Mouse (Mus musculus): ENCODE measurements around the gene 9230102O04Rik.

The 9230102O04Rik gene

DNA sequence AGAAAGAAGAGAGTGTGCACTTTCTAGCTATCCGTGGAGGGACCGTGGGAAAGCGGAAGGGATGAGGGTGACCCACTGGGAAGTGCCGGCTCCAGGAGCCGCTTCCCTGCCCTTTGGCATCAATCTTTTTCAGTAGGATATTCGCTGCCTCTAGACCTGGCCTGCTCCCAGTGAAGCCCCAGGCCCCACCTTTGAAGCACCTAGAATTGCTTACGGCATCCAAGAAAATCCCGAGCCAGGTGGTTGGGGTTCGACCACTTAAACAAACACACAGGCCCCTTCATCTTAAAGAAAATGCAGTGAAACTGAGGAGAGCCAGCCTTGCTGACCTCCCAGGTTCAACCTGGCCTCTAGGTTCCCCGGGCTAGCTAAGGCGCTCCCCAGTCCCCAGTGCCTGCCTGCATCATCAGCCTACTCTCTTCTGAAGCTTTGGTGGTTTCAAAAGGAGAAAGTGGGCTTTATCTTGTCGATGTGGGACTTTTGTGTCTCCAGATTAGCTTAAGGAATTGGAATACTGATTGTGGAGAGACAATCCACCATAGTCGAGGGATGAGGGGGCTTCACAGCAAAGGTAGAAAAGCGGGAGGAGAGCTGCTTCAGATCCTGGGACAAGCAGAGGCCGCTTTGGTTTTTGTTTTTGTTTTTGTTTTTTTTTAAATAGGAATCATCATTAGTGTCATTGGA lies 4.7 kb downstream of the 9230102O04Rik start:
- no peak for DNase-seq

DNA sequence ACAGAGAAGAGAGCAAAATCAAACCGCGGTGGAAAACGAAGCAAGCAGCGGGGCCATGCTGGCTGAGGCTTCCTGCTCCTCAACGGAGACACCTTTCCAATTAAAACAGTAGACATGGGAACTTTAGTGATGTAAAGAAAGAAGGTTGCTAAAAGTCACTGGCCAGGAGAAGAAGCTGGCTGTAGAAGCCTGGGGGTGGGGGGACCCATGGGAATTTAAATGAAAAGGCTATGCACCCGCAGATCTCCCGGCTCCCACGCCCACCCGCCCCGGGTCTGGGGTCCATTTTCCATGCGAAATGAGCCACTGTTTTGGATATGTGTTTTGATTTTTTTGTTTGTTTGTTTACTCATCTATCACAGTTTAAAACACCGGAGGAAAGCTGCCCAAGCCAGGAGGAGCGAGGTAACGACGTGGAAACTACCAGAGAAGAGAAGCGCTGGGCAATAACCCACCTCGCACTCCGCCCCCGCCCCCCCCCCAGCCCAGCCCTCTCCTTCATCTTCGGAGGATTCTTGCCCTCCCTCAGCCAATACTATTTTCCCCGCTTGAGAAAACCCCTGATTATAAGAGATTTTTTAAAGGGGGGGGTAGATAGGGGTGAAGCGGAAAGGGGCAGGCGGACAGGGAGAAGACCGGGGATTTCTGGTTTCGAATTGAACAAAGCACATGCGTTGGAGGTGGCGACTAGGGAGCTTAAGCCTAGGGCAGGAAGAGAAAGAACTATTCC lies 5.4 kb downstream of the 9230102O04Rik start:
- DNase-seq, result no peak

DNA sequence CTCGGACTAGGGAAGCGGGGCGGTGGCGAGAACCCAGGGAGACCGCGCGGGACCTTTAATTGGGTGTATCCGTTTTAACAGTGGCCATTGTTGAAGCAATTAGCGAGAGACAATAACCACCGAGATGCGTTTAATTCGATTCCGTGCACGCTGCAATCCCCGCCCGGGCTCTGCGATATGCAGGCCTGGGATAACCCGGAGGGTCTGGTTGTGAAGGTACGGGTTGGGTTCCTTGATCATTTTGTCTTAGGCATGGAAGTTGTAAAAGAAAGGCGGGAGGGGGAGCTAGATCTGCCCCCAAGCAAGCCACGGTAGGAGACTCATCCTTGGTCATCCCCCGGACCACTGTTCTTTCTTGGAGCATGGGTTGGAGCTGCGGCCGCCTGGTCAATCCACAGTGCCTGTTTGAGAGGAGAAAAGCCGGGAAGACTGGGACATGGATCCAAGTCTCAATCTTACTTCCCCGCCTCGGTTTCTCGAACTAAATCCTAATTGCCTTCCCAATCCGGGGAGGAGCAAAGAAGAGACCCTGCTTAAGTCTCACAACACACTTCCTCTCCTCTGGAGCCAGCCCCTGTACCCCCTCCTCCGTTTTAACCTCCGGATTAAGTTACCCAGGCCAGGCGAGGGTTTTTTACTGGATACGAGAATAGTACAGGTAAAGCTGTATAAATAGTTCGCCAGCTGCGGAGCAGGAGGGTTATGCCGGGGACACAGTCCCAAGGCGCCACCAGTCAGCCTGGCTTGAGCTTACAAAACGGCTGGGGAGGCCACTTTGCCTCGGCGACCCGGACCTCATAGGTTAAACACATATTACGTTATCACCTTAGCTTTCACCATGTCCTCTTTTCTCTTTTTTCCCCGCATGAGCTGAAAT lies 6.2 kb downstream of the 9230102O04Rik start:
- no peak for DNase-seq

DNA sequence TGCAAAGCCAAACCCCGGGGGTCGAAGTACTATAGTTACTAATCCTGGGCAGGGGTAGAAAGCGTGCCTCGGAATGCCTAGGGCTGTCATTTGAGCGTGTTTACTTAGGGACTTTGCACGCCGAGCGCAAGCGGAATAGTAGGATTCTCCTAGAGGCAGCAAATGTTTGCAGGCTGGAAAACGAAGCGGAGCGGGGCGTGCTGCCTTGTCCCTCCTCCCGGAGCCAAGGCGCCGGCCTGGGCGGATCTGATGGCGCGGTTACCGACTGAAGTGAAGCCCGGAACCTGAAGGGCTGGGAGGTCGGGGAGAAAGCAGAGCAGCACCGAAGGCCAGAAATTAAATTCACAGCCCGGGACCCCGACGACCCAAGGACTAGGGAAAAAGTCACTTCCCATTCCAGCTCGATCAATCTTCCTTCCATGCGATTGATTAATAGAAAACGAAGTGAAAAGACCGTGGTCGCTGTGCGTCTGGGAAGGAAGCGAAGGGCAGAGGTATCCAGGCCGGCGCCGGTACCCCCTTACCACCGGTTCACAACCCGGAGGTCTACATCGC lies 6.9 kb downstream of the 9230102O04Rik start:
- DNase-seq, result no peak

DNA sequence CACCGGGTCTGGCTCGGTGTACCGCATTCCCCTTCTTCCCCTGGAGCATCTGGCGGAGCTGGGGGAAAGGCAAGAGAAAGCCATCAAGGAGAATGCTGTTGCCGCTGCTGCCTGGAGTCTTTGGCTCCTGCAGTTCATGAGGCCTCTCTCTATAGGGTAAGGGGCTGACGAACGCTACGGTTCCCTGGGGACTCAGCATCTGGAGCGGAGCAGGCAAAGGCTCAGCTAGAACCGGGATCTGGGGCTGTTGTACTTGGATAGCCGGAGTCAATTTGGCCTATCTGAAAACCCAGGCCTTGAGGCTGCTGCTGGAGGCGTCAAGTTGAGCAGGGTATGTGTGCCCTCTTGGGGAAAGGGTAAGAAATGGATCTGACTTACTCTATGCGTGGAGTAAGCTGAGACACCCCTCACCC lies 7.7 kb downstream of the 9230102O04Rik start:
- no peak for DNase-seq

DNA sequence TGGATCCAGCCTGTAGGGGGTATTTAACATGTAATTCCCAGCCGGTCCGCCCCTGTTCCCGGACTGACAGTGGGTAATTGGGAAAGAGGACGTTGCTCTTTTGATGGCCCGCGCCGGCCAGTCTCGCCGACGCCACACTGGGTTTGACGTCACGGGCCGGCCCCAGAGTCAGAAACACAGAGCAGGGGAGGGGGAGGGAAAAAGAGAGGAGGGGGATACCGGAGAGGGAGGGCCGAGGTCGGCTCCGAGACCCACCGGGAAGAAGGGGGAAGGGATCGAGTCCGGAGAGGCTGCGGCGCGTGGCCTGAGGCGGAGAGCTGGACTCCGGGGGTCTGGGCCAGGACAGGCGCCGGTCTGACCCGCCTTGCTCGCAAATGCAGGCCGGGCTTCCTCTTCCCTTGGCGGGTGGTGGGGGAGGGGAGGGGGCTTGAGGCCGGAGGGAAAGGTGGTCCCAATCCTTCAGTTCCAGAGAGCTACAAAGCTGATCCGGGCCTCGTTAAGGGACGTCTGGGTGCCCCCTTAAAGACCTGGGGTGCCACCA lies 8.2 kb downstream of the 9230102O04Rik start, which contains the start of gene 4930412O13Rik:
Gene 4930412O13Rik, plus strand, starts transcription at position 202 of the 541 bp plus-strand sequence.
- DNase-seq, result no peak

DNA sequence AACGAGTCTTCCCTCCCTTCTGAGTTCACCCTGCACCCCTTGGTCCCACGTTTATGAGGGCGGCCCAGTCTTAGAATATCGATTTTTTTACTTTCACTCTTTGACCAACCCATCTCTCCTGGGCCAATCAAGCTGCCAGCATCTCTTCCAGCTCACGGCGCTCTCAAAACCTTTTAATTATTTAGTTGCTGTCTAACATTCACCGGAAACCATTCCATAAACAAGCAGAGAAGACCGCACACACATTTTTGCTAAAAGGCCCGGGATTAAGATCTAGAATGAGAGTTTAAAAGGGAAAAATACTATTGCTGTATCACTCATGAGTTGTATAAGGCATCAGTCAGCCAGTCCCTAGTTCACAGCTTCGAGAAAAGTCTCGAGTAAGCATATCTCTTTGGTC lies 9.1 kb downstream of the 9230102O04Rik start:
- DNase-seq, result no peak

DNA sequence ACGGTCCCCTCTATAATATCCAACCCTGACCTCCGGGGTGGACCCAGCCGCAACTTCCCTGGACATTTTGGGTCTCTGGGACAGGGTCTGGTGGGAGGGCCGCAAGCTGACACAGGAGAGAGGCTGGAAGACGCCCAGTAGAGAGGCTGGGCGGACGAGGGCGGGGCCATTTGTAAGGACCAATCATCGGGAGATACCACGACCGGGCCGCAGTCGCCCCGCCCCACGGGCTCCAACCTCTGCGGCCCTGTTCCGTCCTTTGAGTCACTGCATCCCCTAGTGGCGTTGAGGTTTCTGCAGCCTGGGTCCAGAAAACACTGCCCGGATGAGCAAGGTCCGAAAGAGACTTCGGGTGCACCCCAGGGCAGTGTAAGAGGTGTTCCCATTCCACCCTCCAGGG lies 9.8 kb downstream of the 9230102O04Rik start:
- no peak for DNase-seq

DNA sequence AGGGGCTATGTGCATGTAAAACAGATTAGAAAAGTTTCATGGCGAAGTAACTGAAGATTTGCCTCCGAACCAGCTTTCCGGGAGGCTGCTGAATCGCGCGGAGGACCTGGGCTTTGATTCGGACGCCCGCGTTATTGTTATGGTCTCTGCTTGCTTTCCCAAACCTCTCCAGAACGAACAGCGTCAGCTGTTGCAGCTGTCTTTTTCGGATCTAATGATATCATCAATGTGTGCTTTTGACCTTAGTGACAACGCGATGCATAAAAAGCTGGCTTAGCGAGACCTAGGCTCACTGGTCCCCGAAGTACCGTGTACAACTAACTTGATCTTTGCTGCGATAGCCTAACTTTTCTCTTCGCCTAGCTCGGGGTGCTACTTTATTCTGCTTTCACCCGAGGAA lies 10.2 kb downstream of the 9230102O04Rik start:
- DNase-seq, result no peak

DNA sequence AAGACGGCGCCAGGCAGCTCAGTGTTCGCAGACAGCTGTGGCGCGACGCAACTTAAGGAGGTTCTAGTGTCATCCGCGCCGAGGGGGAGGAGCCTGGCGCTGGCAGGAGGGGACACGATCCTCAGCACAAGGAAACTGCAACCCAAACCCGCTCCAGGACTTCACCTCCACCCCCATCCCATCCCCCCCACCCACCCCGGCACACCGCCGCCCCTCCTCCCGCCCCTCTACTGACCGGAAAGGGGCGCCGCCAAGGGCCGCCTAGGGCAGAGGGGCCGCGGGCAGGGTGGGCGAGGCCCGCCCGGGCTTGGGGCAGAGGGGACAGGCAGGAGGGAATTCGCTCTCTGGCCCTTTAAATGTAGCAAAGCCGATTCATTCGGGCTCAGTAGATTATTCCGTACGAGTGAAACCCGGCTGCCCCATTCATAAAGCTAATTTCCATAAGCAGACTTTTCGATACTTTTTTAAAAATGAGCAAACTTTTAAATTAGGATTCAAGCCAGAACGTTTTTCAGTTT lies 10.7 kb downstream of the 9230102O04Rik start:
- DNase-seq, result no peak

DNA sequence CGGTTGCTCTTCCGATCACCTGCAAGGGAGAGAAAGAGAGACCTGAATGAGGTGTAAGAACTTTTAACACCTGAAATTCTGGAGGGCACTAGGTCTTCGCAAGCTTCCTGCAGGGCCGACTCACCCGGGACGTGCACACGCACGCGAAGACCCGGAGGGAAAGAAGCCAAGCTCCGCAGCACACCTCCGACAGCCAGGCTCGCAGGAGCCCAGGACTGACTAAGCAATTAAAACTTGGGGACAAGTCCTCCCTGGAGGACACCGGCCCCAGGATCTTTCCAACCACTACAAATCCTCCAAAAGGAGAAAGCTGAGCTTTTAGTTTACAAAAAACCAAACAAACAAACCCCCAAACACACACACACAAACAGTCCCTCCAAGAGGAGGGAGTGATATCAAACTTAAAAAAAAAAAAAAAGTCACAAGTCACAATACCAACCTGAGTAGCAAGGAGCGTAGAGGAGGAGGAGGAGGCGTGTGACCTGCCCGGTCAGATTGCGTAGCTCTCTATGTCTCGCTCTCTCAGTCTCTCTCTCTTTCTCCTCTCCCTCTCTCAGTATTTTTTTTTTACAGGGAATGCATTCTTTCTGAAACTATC lies 11.3 kb downstream of the 9230102O04Rik start:
- DNase-seq, result no peak

DNA sequence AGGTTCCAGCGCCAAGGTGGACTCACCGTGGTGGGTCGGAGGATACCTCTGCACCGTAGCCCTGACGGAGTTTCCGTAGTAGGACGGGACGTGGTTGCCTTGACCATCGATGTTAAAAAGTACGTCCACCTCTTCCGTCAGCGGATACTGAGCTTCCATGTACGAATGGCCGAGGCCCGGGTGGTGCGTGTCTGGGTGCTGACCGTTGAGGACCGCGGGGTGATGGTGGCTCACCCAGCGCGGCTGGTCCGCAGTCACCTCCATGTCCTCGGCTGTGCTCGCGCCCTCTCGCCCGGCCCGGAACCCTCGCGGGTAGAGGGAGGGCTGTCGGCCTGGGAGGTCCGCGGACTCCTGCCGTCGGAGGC lies 12.0 kb downstream of the 9230102O04Rik start:
- DNase-seq, result no peak

DNA sequence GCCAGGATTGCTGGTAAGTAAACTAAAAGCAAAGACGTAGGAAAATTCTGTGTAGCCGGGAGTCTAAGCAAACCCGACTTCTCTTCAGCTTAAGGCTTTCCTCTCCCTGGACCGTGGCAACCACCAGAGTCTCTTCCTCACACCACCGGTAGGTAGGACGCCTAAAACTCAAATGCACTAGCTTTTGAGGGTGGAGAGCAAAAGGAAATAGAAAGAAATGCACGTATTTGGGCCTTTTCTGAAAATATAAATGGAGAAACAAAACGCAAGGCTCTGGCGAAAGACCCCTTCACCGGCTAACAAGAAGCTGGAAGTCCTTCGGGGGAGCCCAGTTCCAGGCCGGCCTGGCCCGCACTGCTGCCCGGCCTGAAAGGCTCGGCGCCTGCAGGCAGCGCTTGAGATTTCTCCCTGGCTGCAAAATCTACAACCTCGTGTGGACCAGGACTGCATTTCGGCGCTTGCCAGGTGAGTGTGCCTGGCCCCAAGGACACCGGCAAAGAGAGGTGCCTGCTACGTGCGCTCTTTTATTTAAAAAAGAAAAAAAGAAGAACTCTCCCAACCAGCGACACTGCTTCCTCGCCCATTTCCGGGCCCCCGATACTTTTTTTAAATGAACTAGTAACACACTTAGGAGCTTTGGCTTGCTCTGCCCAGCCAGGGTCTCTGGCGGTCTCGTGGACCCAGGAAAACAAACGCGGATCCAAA lies 12.6 kb downstream of the 9230102O04Rik start:
- no peak for DNase-seq

DNA sequence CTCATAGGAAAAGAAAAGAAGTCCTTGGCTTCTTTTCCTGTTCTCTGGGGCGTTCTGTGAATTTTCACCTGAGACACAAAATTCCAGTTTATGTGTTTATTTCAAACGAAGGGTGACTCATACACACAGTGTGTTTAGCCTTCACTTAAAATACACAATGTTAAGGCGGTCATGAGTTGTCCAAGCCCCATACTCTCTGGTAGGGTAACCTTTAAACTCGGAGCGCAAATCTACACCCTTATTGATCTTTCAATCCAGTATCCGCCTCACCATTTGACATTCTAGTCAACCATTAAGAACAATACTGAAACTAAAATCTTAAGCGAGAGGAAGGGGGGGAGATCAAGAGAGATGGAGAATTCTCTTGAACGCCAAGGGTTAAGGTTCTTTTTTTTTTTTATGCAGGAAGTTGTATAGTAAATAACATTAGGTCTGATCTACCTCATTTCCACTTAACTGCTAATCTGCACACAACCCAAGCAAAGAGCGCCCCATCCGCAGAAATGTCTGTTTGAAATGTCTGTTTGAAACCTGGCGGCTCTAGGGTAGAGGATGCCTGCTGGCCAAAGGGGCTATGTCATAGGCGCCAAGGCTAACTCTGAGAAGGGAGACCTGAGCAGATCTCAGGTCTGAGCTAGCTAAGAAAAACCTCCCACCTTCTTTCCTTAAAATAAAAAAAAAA lies 13.5 kb downstream of the 9230102O04Rik start:
- DNase-seq, result no peak

DNA sequence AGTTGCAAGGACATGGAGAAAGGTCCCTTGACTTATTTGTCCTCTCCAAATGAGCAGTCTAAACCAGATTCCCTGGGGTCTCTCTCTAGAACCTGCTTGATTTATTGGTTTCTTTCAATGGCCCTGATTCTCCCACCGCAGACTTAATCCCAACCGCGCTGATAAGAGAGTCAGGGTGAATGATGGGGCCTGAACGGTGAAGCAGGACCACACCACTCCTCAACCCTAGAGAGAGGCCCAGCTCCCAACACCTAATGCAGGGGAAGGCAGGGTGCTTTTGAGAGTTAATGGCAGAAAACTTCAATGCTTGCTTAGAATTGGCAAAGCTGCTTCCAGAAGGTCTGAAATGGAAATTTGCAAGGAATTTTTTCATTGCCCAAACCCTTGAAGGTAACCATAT lies 14.1 kb downstream of the 9230102O04Rik start:
- no peak for DNase-seq

DNA sequence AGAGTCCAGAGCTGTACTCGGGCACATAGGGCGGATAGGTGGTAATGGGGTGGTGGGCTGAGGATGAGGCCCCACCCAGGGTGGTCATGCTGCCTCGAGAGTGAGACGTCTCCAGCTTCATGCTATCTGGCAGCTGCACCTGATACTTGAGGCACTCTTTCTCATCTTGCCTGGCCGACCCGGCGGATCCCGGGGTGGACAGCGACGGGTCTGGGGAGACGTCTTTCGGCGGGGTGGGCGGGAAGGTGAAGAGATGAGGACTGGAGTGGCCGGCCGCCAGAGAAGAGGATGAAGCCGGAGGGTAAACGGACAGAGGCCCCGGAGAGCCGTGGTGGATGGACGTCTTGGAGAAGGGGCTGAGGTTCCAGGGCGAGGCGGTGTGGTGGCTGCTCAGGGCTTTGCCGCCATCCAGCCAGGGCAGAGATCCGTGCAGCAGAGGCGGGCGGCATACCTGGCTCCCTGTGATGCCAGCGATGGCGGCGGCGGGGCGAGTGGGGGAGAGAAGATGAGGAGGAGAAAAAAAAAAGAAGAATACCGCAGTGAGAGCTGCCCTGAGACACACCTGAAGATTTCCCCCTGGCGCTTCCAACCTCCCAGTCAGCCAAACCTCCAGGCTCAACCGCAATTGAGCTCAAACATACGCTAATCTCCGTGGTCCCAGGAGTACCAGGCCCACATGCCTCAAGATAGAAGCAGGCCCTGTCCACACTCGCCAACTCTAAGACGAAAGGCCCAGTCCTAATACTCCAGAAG lies 14.7 kb downstream of the 9230102O04Rik start:
- no peak for DNase-seq

DNA sequence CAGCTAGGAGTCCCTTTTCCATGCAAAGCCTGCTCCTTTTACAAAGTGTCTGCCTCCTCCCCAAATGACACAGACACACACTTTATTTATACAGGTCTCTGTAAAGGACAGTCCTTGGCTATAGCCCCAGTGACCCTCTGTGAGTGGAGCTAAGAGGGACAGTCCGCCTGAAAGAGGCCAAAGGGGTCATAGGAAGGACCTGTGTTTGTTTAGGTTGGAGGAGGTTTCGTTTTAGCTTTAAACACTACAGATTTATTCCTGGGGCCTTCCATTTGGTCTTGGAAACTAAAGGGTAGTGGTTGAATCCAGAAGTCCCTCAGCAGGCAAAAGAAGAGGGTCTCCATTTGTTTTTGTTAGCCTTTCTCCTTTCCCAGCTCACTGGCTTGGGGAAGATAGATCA lies 15.6 kb downstream of the 9230102O04Rik start:
- no peak for DNase-seq

DNA sequence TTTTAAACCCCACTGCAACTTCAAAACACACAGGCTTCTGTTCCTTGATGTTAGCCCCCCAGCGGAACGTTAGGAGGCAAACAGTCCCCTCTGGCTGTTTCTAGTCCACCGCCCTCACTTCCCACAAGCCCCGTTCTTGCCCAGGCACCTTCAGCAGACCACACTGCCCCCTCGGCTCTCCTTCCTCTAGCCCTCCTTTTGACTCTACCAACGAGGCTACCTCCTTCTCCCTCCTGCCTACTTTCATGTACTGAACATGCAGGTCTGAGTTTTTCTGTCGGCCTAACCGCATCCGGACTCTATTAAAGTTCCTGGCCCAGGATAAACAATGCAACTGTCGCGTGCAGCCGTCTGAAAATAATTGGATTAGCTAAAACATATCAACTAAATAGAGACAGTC lies 16.7 kb downstream of the 9230102O04Rik start:
- no peak for DNase-seq

DNA sequence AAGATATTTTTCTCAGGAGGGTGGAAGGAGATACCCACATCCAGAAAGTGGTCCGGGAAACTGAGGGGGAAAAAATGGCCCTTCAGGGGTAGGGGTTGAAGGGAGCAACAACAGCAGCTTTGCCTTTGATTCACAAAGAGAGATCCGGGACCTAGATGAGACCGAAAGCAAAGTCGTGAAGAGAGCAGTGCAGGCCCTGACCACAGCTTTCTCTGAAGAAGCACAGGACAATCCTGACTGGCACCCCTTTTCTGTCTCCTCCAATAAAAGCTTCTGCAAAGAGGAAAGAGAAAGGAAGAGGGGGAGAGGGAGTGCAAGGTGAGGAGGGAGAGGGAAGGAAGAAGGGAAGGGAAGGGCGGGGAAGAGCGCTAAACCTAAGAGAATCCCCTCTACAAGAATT lies 17.5 kb downstream of the 9230102O04Rik start:
- no peak for DNase-seq

DNA sequence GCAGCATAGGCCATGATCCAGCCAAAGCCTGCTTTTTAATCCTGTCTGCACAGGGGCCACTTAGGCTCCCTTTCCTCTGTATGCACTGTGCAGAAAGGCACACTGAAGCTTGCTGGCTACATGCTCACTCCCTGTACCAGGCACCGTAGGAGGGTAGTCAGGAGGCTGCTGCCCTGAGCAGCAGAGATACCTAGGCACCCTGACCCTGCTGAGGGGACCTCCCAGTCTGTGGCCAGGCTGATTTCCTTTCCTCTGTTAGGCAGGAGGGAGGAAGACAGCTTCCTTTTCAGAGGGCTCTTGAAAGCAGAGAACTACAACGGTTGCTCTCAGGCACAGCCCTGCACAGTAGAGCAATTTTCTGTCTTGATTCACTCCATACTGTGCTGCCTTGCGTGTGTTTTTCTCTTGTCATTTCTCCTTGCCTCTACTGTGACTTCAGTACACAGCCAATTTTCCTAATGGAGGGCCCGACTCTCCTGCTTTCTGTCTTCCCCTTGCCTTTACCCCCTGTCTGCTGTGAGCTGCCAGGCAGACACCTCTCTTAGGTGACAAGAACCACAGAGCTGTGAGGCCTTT lies 18.1 kb downstream of the 9230102O04Rik start:
- no peak for DNase-seq
